Mouse (Mus musculus): ENCODE data around the gene Gm9844.

- TF ChIP-seq CTCF (IDR thresholded peaks at IDR 0.05), result no peak
- TF ChIP-seq EP300 (IDR thresholded peaks at IDR 0.05), result no peak
These were observed 30.1 kb downstream of the Gm9844 start for GRCm38 (mm10) chr7:24892125-24892583.
